Mouse (Mus musculus): Measurements from ENCODE around the gene Tmed5. TPM values are rescaled to one million over a fixed set of nuclear protein-coding genes. Genes with fewer than 3 reads are reported as not detected.

Tmed5 gene
- total RNA-seq (2014; rRNA removed), result 17.3 and 20.8 TPM in 2 replicates
- polyA plus RNA-seq (2015; fragmentation: Nextera tagmentation; extraction: Ambion mirVana), result 14.0 and 18.7 TPM in 2 replicates

- Histone ChIP-seq H3K4me3 (ENCODE audit: low read depth, low read length) (peak within 1 kb of the TSS; percentile 86), H3K9ac (peak within 1 kb of the TSS; percentile 70), H3K9me3 (ENCODE audit: low read length) (no peaks in the 10 kb centered on the region), H3K27ac (ENCODE audit: low read depth, low read length) (peak within 1 kb of the TSS; percentile 85), H3K4me1 (ENCODE audit: insufficient read depth) (peaks cover 6% of the 10 kb centered on the region; the same call in 1 of the 2 replicates), H3K27me3 (ENCODE audit: insufficient read depth, low read length) (no peaks in the 10 kb centered on the region), H3K4me2 (ENCODE audit: low read depth) (peak within 1 kb of the TSS; percentile 83), H3K36me3 (ENCODE audit: insufficient read depth) (peaks cover 6% of the 10 kb centered on the region; the same call in 1 of the 2 replicates)
- WGBS, result under 1% methylated on average over 65 of the region's 65 CpGs
- DNase-seq (peak; percentile 98), ATAC-seq (peak; percentile 99)
- peak; percentile 63 for TF ChIP-seq CTCF (IDR thresholded peaks at IDR 0.05; ENCODE audit: low read depth)
These were observed at the start of gene Tmed5, which contains the start of gene Ccdc18 for GRCm38 (mm10) chr5:108132441-108133243. Gene Tmed5, minus strand, starts transcription at chr5:108132620. Gene Ccdc18, plus strand, starts transcription at chr5:108132875.

DNA sequence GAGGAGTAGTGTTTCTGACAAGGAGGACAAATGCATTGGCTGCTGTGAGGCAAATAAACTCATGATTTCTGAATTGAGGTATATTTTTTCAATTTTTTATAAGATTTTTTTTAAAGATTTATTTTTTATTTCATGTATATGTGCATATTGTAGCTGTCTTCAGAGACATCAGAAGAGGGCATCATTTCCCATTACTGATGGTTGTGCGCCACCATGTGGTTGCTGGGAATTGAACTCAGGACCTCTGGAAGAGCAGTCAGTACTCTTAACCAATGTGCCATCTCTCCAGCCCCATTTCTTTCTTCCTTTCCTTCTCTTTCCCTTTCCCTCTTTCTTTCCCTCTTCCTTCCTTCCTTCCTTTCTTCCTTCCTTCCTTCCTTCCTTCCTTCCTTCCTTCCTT lies 31.3 kb upstream of the Tmed5 start:
- DNase-seq (peak; percentile 5), ATAC-seq (no peak)
- peak; percentile 52 for TF ChIP-seq CTCF (IDR thresholded peaks at IDR 0.05; ENCODE audit: low read depth)
- Histone ChIP-seq H3K4me2 (ENCODE audit: low read depth) (no peak overlapping the region), H3K27me3 (ENCODE audit: insufficient read depth, low read length) (no peaks in the 10 kb centered on the region), H3K9me3 (ENCODE audit: low read length) (no peaks in the 10 kb centered on the region), H3K4me1 (ENCODE audit: insufficient read depth) (no peaks in the 10 kb centered on the region), H3K36me3 (ENCODE audit: insufficient read depth) (no peaks in the 10 kb centered on the region), H3K27ac (ENCODE audit: low read depth, low read length) (no peak overlapping the region), H3K9ac (no peak overlapping the region), H3K4me3 (ENCODE audit: low read depth, low read length) (no peak overlapping the region)
- 11% methylated on average over 1 of the region's 1 CpGs for WGBS

- no peak overlapping the region for H3K4me3 ChIP-seq (ENCODE audit: low read depth, low read length)
- no peaks in the 10 kb centered on the region for H3K27me3 ChIP-seq (ENCODE audit: insufficient read depth, low read length)
- ATAC-seq, result no peak
- no peak for DNase-seq
- H3K9ac ChIP-seq, result no peak overlapping the region
- 86% methylated on average over 2 of the region's 2 CpGs for WGBS
- H3K9me3 ChIP-seq (ENCODE audit: low read length), result no peaks in the 10 kb centered on the region
- H3K36me3 ChIP-seq (ENCODE audit: insufficient read depth), result no peaks in the 10 kb centered on the region
- no peak overlapping the region for H3K4me2 ChIP-seq (ENCODE audit: low read depth)
- no peak for TF ChIP-seq CTCF (IDR thresholded peaks at IDR 0.05; ENCODE audit: low read depth)
- H3K4me1 ChIP-seq (ENCODE audit: insufficient read depth), result no peaks in the 10 kb centered on the region
- H3K27ac ChIP-seq (ENCODE audit: low read depth, low read length), result no peak overlapping the region
These were observed 28.4 kb upstream of the Tmed5 start for GRCm38 (mm10) chr5:108160796-108161195.

DNA sequence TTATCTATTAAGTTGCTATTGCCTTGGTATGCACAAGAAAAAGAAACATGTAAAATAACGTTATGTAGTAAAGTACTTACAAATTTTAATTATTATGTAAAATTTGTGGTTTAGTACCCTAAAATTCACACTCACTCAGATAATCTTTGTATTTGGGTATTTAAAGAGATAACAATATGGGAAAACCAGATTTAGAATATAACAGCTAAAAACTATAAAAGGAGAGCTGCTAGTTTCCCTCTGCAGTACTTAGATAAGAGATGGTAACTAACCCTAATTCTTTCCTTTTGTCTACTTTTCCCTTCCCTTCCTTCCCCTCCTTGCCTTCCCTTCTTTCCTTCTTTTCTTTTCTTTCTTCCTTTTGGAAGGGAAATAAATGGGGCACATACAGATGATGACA lies 20.2 kb upstream of the Tmed5 start:
- no peaks in the 10 kb centered on the region for H3K4me1 ChIP-seq (ENCODE audit: insufficient read depth)
- no peak overlapping the region for H3K4me3 ChIP-seq (ENCODE audit: low read depth, low read length)
- ATAC-seq (no peak), DNase-seq (no peak)
- H3K36me3 ChIP-seq (ENCODE audit: insufficient read depth), result no peaks in the 10 kb centered on the region
- 92% methylated on average over 1 of the region's 1 CpGs for WGBS
- H3K27me3 ChIP-seq (ENCODE audit: insufficient read depth, low read length), result no peaks in the 10 kb centered on the region
- no peaks in the 10 kb centered on the region for H3K9me3 ChIP-seq (ENCODE audit: low read length)
- TF ChIP-seq CTCF (IDR thresholded peaks at IDR 0.05; ENCODE audit: low read depth), result no peak
- no peak overlapping the region for H3K27ac ChIP-seq (ENCODE audit: low read depth, low read length)
- no peak overlapping the region for H3K9ac ChIP-seq
- H3K4me2 ChIP-seq (ENCODE audit: low read depth), result no peak overlapping the region

DNA sequence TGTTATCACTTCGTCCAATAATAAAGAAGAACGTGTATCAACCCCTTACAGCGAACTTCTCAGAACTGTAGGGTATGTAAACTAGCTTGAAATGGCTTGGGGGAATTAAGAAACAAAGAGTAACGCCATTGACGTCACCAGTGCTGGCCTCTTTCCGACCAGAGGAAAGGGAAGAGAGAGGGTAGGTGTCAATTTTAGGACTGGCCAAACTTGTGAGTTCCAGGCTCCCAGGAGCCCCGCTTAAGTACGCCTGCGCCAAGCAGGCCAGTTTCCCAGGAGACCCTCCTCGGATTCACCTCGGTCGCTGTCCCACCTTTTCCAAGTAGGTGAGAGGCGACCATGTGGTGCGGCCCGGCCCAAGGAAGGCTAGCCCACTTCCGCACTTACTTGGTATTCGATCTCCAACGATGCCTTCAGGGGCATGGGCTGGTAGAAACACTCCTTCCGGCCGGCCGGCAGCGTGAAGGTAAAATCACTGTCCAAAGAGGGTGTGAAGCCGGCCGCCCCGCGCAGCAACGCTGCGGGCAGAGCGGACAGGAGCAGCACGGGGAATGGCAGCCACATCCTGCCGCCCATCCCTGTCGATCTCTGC lies 475 bp downstream of the Tmed5 start:
- no peak; the same call in 1 of the 2 replicates for ATAC-seq
- WGBS, result under 1% methylated on average over 32 of the region's 32 CpGs

GRCm38 (mm10) chr5:108120221-108120900 lies 12.1 kb downstream of the Tmed5 start:
- Histone ChIP-seq H3K9ac (no peak overlapping the region), H3K4me2 (ENCODE audit: low read depth) (no peak overlapping the region), H3K4me1 (ENCODE audit: insufficient read depth) (no peaks in the 10 kb centered on the region), H3K27me3 (ENCODE audit: insufficient read depth, low read length) (no peaks in the 10 kb centered on the region), H3K9me3 (ENCODE audit: low read length) (no peaks in the 10 kb centered on the region), H3K27ac (ENCODE audit: low read depth, low read length) (no peak overlapping the region), H3K4me3 (ENCODE audit: low read depth, low read length) (no peak overlapping the region), H3K36me3 (ENCODE audit: insufficient read depth) (no peaks in the 10 kb centered on the region; the same call in 1 of the 2 replicates)
- WGBS, result 85% methylated on average over 9 of the region's 9 CpGs
- DNase-seq, result no peak
- TF ChIP-seq CTCF (IDR thresholded peaks at IDR 0.05; ENCODE audit: low read depth), result no peak
- ATAC-seq, result no peak

More for the DNA sequence above, 475 bp downstream of the Tmed5 start:
- DNase-seq, result peak; percentile 62
- Histone ChIP-seq H3K4me3 (ENCODE audit: low read depth, low read length) (peak overlapping the region; percentile 86), H3K27ac (ENCODE audit: low read depth, low read length) (peak overlapping the region; percentile 85), H3K4me2 (ENCODE audit: low read depth) (peak overlapping the region; percentile 83), H3K27me3 (ENCODE audit: insufficient read depth, low read length) (no peaks in the 10 kb centered on the region), H3K4me1 (ENCODE audit: insufficient read depth) (peaks cover 6% of the 10 kb centered on the region; the same call in 1 of the 2 replicates), H3K36me3 (ENCODE audit: insufficient read depth) (peaks cover 6% of the 10 kb centered on the region; the same call in 1 of the 2 replicates), H3K9me3 (ENCODE audit: low read length) (no peaks in the 10 kb centered on the region), H3K9ac (peak overlapping the region; percentile 70)
- no peak for TF ChIP-seq CTCF (IDR thresholded peaks at IDR 0.05; ENCODE audit: low read depth)
